Mouse (Mus musculus) ES-Bruce4 (cell line): ENCODE results near the gene Gcn1l1.

Experiments used
- CTCF ChIP-seq: IDR thresholded peaks from one replicate; pipeline ENCODE4 v1.8.1; 2011; ENCODE audit warnings: low read depth, low read length
- EP300 ChIP-seq: IDR thresholded peaks from 2 replicates; pipeline ENCODE4 v1.6.1; 2011; ENCODE audit warnings: low read depth, low read length; ENCODE audit not compliant: insufficient read depth
- POLR2A ChIP-seq: IDR thresholded peaks from one replicate; pipeline ENCODE4 v1.8.1; 2011; ENCODE audit warnings: low read length; ENCODE audit not compliant: insufficient read depth

DNA sequence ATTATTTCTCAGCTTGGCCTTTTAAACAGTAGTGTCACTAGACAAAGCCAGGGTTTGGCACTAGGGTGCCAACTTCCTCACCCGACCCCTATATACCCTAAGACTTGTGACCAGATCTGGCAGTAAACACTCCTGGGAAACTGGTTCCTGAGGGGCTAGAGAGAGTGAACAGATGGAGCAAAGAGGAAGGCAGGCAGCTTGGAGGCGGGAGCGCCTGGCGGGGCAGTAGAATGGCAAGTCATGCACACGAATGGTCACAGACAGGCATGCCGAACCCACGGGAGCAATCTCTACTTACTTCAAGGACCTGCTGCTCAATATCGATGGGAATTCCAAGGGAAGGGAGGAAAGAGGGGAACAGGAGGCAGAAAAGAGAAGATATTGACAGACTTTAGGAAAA, 106.8 kb downstream of the Gcn1l1 start:
- no peak for TF ChIP-seq POLR2A
- no peak for TF ChIP-seq EP300
- TF ChIP-seq CTCF: no peak
